Mouse (Mus musculus) adrenal gland, adult 2 months (tissue): ENCODE results near the gene Tex14. TPM values are rescaled to one million over a fixed set of nuclear protein-coding genes. Genes with fewer than 3 reads are reported as not detected.

Experiments used
- DNase-seq: peaks from one replicate; pipeline ENCODE4 v3.0.0; 2021
- polyA plus RNA-seq: library from polyadenylated mRNA; depleted of rRNA; stranded (reverse); fragments of >200 nt; gene quantifications from 2 replicates; pipeline ENCODE4 v1.2.3, GENCODE M21; 2012; rRNA removed
- total RNA-seq, 2 experiments: library from RNA; stranded (reverse); gene quantifications; 2 replicates each; pipeline ENCODE4 v1.2.3; 2021

Tex14 gene
- total and polyA plus RNA-seq, 3 experiments = 0.08 to 1.3 (median 0.35) TPM

DNA sequence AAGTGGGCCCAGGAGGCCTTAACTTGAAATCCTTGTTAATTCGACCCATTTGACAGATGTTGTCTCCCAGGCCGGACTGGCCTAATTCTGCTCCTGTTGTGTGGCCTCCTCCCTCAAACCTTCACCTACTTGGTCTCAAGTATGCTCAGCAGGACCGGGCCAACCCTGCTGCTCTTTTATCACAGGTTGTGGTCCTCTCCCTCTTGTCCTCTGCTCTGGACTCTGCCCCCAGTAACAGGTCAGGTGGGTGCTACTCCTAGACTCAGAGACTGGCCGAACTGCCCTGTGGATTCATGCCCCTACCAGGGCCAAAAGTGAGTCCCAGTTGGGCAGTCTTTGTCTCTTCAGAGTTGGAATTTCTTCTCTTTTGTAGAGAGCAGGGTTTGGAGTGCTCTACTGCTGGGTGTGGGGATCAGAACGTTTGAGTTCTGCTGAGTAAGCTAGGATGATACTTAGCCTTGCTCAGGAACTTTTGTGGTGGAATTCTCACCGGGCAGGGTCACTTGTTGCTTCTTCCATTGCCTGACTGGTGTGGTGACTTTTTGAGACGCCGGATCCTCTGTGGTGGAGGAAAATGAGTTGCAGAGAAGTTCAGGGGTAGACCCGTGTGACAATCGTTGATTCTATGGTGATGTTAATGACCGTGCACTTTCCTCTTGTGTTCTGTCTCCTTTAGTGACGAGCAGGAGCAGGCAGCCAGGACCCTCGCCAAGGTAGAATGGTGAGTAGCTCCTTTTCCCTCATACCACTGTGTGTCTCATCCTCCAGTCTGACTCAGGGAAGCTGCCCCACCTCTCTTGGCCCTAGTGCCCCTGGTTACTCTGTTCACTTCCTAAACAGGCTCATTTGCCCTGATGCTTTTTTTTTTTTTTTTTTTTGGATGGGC lies 188.1 kb downstream of the Tex14 start:
- peak; percentile 47 for DNase-seq

DNA sequence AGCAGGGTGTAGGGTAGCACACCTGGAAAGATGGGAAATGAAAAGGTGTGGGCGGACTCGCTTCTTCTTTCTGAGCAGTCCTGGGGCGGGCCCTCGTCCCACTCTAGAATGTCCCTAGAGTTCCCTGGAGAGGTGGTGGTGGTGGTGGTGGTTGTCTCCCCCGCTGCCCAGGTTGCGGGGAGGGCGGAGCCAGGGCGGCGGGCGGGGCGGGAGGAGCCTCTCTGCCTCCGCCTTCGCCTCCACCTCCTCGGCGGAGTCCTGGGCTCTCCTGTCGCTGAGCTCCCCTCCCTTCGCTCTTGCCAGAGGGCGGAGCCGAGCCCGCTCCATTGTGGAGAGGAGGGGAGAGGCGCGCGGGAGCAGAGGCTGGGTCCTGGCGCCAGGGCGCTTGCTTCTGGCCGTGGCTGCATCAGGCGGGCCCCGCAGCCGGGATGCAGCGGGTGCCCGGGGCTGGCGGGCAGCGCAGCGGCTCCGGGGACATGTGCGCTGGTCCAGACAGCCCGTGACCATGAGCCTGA lies 190.5 kb downstream of the Tex14 start:
- peak; percentile 95 for DNase-seq

DNA sequence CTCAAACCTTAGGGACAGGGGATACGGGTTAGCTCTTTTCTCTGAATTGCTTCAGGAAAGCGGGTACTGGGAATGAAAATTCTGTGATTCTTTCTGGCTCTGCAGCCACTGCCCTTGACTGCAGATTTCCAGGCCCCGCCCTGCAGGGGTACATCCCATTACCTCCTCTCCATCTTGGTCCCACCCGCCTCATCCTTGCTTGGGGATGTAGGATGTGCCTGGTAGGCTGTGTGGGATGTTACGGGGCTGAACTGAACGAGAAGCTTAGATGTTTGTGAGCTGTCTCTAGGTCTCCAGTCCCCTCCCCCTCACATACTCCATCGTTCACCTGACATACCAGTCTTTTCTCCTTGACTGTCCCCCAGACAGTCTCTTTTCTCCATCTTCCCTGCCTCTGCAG lies 191.1 kb downstream of the Tex14 start:
- no peak for DNase-seq

DNA sequence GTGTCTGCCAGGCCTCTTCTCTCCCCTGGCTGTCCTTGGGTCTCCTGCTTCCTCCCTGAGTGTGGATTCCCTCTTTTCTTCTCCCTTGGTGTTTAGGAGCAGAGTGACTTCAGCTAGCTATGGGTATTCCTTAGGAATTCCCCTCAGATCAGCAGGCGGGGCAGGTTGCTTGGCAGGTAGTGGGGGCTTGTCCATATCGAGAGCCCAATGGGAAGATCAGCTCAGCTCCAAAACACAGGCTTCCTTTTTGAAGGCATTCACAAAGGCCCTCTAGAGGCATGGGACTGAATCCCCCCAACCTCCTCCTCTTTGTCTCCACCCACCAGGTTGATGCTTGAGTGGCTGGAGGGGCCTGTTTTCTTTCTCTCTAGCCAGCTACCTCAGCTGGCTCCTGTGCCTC lies 191.6 kb downstream of the Tex14 start:
- no peak for DNase-seq

DNA sequence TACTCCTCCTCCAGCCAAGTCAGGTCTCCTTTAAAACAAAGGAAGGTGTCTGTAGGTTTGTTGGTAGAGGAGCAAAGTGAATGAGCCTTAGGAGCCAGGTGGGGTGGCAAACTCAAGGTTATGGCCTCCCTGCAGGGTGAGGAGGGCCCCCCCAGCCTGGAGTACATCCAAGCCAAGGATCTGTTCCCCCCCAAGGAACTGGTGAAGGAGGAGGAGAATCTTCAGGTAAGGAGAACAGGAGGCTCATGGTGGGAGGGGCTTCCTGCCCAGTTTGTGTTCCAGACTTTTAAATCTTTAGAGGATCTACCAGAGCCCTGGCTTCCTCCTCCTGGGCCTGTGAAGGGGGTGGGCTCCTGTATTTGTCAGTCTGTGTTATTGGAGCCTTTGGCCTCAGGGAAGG lies 192.2 kb downstream of the Tex14 start:
- no peak for DNase-seq

DNA sequence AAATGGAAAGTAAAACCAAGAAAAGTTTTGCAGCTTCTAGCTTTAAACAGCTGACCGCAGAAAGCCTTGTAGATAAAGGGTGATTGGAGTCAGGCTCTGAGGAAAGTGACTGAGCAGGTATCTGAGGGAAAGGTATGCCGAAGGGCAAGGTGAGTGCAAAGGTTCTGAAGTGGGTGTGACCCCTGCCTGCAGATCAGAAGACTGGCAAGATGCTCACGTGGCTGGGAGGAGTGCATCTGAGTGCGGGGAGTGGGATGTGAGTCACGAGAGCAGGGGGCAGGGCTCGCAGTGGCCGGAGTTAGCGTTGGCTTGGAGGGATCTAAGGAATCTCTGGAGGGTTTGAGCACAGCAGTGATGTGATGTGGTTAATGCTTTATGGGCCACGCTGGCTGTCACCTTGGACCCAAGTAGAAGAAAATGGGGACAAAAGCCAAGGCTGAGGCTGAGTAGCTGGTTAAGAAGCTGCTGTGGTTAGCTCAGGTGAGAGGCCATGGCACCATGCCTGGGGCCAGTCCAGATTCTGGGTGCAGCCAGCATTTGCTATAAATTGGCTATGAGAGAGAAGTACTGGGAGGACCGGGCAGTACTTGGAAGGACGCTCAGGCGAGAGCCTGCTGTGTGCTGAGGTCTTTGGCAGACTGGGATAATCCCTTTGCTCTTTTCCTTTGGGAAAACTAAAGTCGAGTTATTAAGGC lies 194.7 kb downstream of the Tex14 start:
- no peak for DNase-seq

DNA sequence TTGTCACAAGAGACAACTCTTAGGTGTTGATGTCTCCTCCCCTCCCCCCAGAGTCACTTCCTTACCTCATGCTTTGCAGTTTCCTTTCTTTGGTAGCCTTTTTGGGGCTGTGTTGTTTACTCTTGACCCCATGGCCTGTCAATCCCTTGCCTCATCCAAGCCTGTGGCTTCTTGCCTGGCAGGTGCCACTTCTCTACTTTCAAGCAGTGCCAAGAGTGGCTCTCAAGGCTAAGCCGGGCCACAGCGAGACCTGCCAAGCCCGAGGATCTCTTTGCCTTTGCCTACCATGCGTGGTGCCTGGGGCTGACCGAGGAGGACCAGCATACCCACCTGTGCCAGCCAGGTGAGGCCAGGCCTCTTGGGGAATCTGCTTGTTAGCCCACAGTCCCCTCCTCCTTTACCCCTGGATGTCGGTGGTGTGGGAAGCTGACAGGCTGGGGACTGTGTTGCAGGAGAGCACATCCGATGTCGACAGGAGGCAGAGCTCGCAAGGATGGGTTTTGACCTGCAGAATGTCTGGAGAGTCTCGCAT lies 195.5 kb downstream of the Tex14 start:
- no peak for DNase-seq

DNA sequence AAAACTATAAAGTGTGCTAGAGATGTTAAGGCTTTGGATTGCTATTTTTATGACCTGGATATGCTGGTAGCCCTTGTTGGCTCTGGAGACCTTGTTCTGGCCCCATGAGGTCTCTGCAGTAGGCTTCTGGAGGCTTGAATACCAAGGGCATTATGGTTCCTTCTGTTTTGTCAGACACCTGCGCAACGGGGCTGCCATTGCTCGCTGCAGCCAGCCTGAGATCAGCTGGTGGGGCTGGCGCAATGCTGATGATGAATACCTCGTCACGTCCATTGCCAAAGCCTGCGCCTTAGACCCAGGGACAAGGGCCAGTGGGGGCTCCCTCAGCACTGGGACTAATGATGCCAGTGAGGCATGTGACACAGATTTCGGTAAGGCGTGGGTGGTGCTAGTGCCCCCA lies 197.4 kb downstream of the Tex14 start:
- DNase-seq = no peak

DNA sequence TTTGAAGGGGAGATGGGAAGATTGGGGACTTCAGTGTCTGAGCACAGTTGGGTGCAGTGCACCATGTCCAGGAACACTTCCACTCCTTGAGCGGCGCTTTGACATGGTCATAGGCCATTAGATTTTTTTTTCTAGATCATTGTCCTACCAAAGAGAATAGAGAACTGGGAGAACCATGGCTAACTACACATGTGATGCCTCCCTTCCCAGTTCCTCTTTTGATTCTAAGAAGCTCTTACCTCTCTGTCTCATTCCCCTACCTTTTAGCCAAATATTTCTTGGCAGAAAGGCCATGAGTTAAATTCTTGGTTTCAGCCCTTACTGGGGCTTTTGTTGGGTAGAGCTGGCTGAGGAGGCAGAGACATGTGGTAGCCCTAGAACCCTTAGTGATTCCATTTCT lies 198.7 kb downstream of the Tex14 start:
- DNase-seq = no peak

Other genes with a start within 250 kb of the Tex14 start
- 10 to 100 TPM; 21.6 to 28.1 TPM for gene Ppm1e, start 46.0 kb upstream of the Tex14 start, total RNA-seq
- gene Ppm1e, start 46.0 kb upstream of the Tex14 start, polyA plus RNA-seq = 5.5 and 5.9 TPM in 2 replicates
- gene Rad51c, start 111 bp upstream of the Tex14 start, total RNA-seq = 1 to 10 TPM; 1.6 to 2.2 TPM
- gene Rad51c, start 111 bp upstream of the Tex14 start, polyA plus RNA-seq = 0.13 and 0.15 TPM in 2 replicates
- not detected for gene Gm11492, start 161.6 kb downstream of the Tex14 start, total RNA-seq
- not detected in 2 replicates for gene Gm11492, start 161.6 kb downstream of the Tex14 start, polyA plus RNA-seq
- 10 to 100 TPM; 42.0 to 52.8 TPM for gene Sept4, start 163.8 kb downstream of the Tex14 start, total RNA-seq
- 14.8 and 14.9 TPM in 2 replicates for gene Sept4, start 163.8 kb downstream of the Tex14 start, polyA plus RNA-seq
- gene Mtmr4, start 187.1 kb downstream of the Tex14 start, total RNA-seq = 10 to 100 TPM; 24.6 to 31.1 TPM
- 13.0 and 15.2 TPM in 2 replicates for gene Mtmr4, start 187.1 kb downstream of the Tex14 start, polyA plus RNA-seq
- gene Hsf5, start 212.1 kb downstream of the Tex14 start, total RNA-seq = under 1 TPM in 1 of 2 experiments, not detected in 1; 0.12 TPM
- 0.04 TPM in 1 of 2 replicates, not detected in the other for gene Hsf5, start 212.1 kb downstream of the Tex14 start, polyA plus RNA-seq